Mouse (Mus musculus) liver, embryonic 14.5 days (tissue): ENCODE measurements at regions not wholly inside any gene's neighbourhood (a gene's known extent, or its start where the extent isn't known, plus 50 kb on each side); places are given as distances from the start of the nearest gene placed in this dataset.

Experiments
- CTCF ChIP-seq: IDR thresholded peaks from 2 replicates; pipeline ENCODE4 v1.5.1; 2016; ENCODE audit warnings: antibody characterized with exemption, low read depth, control low read depth
- EP300 ChIP-seq: IDR thresholded peaks from 2 replicates; pipeline ENCODE4 v1.6.1; 2016; ENCODE audit warnings: antibody characterized with exemption, low read depth

DNA sequence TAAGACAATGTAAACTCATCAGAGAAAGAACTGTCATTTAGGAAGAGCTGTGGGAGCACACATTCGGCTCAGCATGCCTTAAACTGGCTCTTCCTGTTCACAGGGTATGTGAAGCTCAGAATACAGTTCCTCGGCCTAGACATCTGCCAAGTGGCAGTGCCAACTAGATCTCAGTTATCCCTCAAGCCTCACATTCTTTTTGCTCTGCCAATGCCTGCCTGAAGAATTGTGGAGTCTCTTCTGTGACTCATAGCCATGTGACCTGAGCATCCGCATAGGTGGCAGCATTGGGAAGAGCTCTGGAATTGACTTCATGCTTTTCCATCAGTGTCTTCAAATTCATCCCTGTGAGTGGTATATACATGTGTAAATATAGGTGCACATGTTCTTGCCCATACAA lies 59.7 kb downstream of the Prlhr start:
- TF ChIP-seq CTCF (no peak), EP300 (no peak)
